Comparison of ENCODE assay signal across 8 mouse cellular contexts in the genomic region with DNA sequence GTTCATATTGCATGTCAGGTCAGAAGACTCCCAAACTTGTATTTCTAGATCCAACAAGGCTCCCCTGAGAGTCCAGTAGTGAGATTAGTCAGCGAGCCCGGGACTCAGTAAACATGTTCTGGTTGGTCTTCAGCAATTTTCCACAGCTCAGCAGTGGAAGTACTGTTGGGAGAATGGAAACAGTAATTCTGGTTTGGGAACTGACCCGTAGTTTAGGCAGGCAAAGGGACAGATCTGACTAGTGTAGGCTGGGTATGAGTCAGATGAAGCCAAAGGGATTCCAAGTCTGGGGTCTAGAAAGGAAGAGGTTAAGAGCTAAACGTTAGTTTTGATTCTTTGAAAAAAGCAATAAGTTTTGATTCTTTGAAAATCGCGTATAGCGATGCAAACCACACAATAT. TPM values are rescaled to one million over a fixed set of nuclear protein-coding genes. Genes with fewer than 3 reads are reported as not detected.
A peak's percentile ranks its signal among the peaks of the same experiment; 100 is the strongest.
DNase-seq lines count a peak whose midpoint lies in the region; ATAC-seq lines count a peak whose summit lies in the region.

No protein-coding gene starts in this region.

- ATAC-seq in kidney, embryonic 14.5 days (ENCODE audit: low FRiP score, low TSS enrichment): no peak
- no peak for ATAC-seq in heart, embryonic 14.5 days (ENCODE audit: insufficient number of reproducible peaks, insufficient read depth, low FRiP score, low read depth)

- no peak for DNase-seq in kidney, adult 9 months
- peak; percentile 69 for DNase-seq in adipocyte (ENCODE audit: low spot score)
- no peak for DNase-seq in gastrocnemius, postnatal 4 days (ENCODE audit: low spot score in 2 of 2)
- no peak for DNase-seq in urinary bladder, postnatal 25 days (ENCODE audit: low spot score)
- DNase-seq in cerebellum, adult 9-10 months: no peak

- no peaks in the 10 kb centered on the region; the same call in 1 of the 2 replicates for H3K79me2 ChIP-seq in macrophage (ENCODE audit: inconsistent target)

- H3K27me3 ChIP-seq in kidney, embryonic 14.5 days (ENCODE audit: control insufficient read depth, insufficient read depth, low read length): no peaks in the 10 kb centered on the region
- H3K27me3 ChIP-seq in heart, embryonic 14.5 days (ENCODE audit: control insufficient read depth, insufficient read depth, low read length): peaks cover under 1% of the 10 kb centered on the region; the same call in 1 of the 2 replicates

- peaks cover 18% of the 10 kb centered on the region for H3K4me1 ChIP-seq in kidney, embryonic 14.5 days (ENCODE audit: control insufficient read depth, insufficient read depth, low read length)
- peaks cover 6 to 25% of the 10 kb centered on the region in 2 experiments for H3K4me1 ChIP-seq in heart, embryonic 14.5 days (ENCODE audit: control insufficient read depth in 2 of 2, insufficient read depth in 2 of 2, low read length in 2 of 2)

- peaks cover 9% of the 10 kb centered on the region; the same call in 1 of the 2 replicates for H3K36me3 ChIP-seq in kidney, embryonic 14.5 days (ENCODE audit: control insufficient read depth, insufficient read depth, low read length)
- peaks cover 7% of the 10 kb centered on the region for H3K36me3 ChIP-seq in heart, embryonic 14.5 days (ENCODE audit: control insufficient read depth, insufficient read depth, low read length)
- peaks cover 13% of the 10 kb centered on the region; the same call in 1 of the 2 replicates for H3K36me3 ChIP-seq in macrophage (ENCODE audit: inconsistent target)

- H3K9ac ChIP-seq in kidney, embryonic 14.5 days (ENCODE audit: low read depth, low read length): peak overlapping the region; percentile 71
- peak overlapping the region; percentile 92 for H3K9ac ChIP-seq in heart, embryonic 14.5 days (ENCODE audit: low read length)

- H3K4me2 ChIP-seq in kidney, embryonic 14.5 days (replicated peaks; ENCODE audit: low read depth, low read length): peak overlapping the region; percentile 65
- peak overlapping the region; percentile 77 for H3K4me2 ChIP-seq in heart, embryonic 14.5 days (ENCODE audit: low read length)

- H3K9me3 ChIP-seq in kidney, embryonic 14.5 days (ENCODE audit: control insufficient read depth, low read length): no peaks in the 10 kb centered on the region
- H3K9me3 ChIP-seq in heart, embryonic 14.5 days (ENCODE audit: control insufficient read depth, low read length): no peaks in the 10 kb centered on the region

- WGBS in kidney, embryonic 14.5 days: 10% methylated on average over 7 of the region's 7 CpGs
- WGBS in heart, embryonic 14.5 days: 11% methylated on average over 7 of the region's 7 CpGs
- WGBS in macrophage (ENCODE audit: missing documents): 7% methylated on average over 7 of the region's 7 CpGs

- peak overlapping the region; percentile 81 for H3K27ac ChIP-seq in kidney, embryonic 14.5 days (ENCODE audit: low read depth, low read length)
- H3K27ac ChIP-seq in heart, embryonic 14.5 days (replicated peaks in 1 of 2; ENCODE audit: control insufficient read depth in 1 of 2, insufficient read depth in 1 of 2, low read depth in 2 of 2, low read length in 2 of 2): peak overlapping the region; percentile 84 to 90
- peak overlapping the region; percentile 62 for H3K27ac ChIP-seq in macrophage

- peak overlapping the region; percentile 60 for H3K4me3 ChIP-seq in kidney, embryonic 14.5 days (ENCODE audit: low read length)
- H3K4me3 ChIP-seq in heart, embryonic 14.5 days (ENCODE audit: control insufficient read depth in 1 of 2, insufficient read depth in 1 of 2, low read depth in 1 of 2, low read length in 2 of 2): peak overlapping the region; percentile 77 to 90
- H3K4me3 ChIP-seq in macrophage (ENCODE audit: inconsistent target): peak overlapping the region; percentile 89

RNA-seq across cellular contexts. Expression of a gene that starts 0.6 kb away (rescaled TPM):
- 154 and 160 TPM in 2 replicates for polyA plus RNA-seq in kidney, embryonic 14.5 days (2014; fragmentation: Nextera tagmentation; extraction: Ambion mirVana)
- 111 and 123 TPM in 2 replicates for polyA plus RNA-seq in heart, embryonic 14.5 days (2014; fragmentation: Nextera tagmentation; extraction: Ambion mirVana)
- 10 to 100 TPM in 25 of 26 experiments, 1 to 10 TPM in 1; 9.8 to 44.0 (median 19.6) TPM for total RNA-seq in macrophage (2018; cell fraction: chromatin; rRNA removed)
- 100 to 1,000 TPM in 12 of 26 experiments, 10 to 100 TPM in 14; 68.0 to 116 (median 98.2) TPM for total RNA-seq in macrophage (2018; cell fraction: cytosol; rRNA removed)
- total RNA-seq in macrophage (2018; cell fraction: nucleus; rRNA removed): 10 to 100 TPM; 16.4 to 74.0 (median 35.8) TPM
- polyA plus RNA-seq in macrophage (2018): 90.9 to 128 TPM (median 115 TPM) in 3 replicates
- total RNA-seq in gastrocnemius, postnatal 4 days (2021): 10 to 100 TPM; 48.6 to 48.8 TPM

RNA-seq across cellular contexts. Expression of a gene that starts 7.1 kb away (rescaled TPM):
- polyA plus RNA-seq in kidney, embryonic 14.5 days (2014; fragmentation: Nextera tagmentation; extraction: Ambion mirVana): 248 and 275 TPM in 2 replicates
- polyA plus RNA-seq in heart, embryonic 14.5 days (2014; fragmentation: Nextera tagmentation; extraction: Ambion mirVana): 272 and 281 TPM in 2 replicates
- under 1 TPM in 3 of 26 experiments, not detected in 23; 0.54 to 0.80 (median 0.60) TPM for total RNA-seq in macrophage (2018; cell fraction: chromatin; rRNA removed)
- under 1 TPM in 12 of 26 experiments, not detected in 14; 0.19 to 0.44 (median 0.32) TPM for total RNA-seq in macrophage (2018; cell fraction: cytosol; rRNA removed)
- total RNA-seq in macrophage (2018; cell fraction: nucleus; rRNA removed): not detected
- 0.36 TPM in 1 of 3 replicates, not detected in the others for polyA plus RNA-seq in macrophage (2018)
- total RNA-seq in gastrocnemius, postnatal 4 days (2021): 10 to 100 TPM; 82.6 to 85.8 TPM

RNA-seq across cellular contexts. Expression of a gene that starts 7.4 kb away (rescaled TPM):
- polyA plus RNA-seq in kidney, embryonic 14.5 days (2014; fragmentation: Nextera tagmentation; extraction: Ambion mirVana): 18.9 and 28.1 TPM in 2 replicates
- 5.8 and 9.5 TPM in 2 replicates for polyA plus RNA-seq in heart, embryonic 14.5 days (2014; fragmentation: Nextera tagmentation; extraction: Ambion mirVana)
- 1 to 10 TPM in 4 of 26 experiments, under 1 TPM in 11, not detected in 11; 0.20 to 2.9 (median 0.31) TPM for total RNA-seq in macrophage (2018; cell fraction: chromatin; rRNA removed)
- under 1 TPM in 1 of 26 experiments, not detected in 25; 0.18 TPM for total RNA-seq in macrophage (2018; cell fraction: cytosol; rRNA removed)
- total RNA-seq in macrophage (2018; cell fraction: nucleus; rRNA removed): under 1 TPM in 9 of 26 experiments, not detected in 17; 0.12 to 0.85 (median 0.20) TPM
- not detected in 3 replicates for polyA plus RNA-seq in macrophage (2018)
- total RNA-seq in gastrocnemius, postnatal 4 days (2021): 1 to 10 TPM in 1 of 2 experiments, under 1 TPM in 1; 0.83 to 1.7 TPM

RNA-seq across cellular contexts. Expression of a gene that starts 25.9 kb away (rescaled TPM):
- 1.2 and 1.7 TPM in 2 replicates for polyA plus RNA-seq in kidney, embryonic 14.5 days (2014; fragmentation: Nextera tagmentation; extraction: Ambion mirVana)
- polyA plus RNA-seq in heart, embryonic 14.5 days (2014; fragmentation: Nextera tagmentation; extraction: Ambion mirVana): 0.51 and 1.1 TPM in 2 replicates
- total RNA-seq in macrophage (2018; cell fraction: chromatin; rRNA removed): under 1 TPM in 10 of 26 experiments, not detected in 16; 0.25 to 0.94 (median 0.46) TPM
- total RNA-seq in macrophage (2018; cell fraction: cytosol; rRNA removed): under 1 TPM in 22 of 26 experiments, not detected in 4; 0.05 to 0.22 (median 0.11) TPM
- 1 to 10 TPM in 2 of 26 experiments, under 1 TPM in 7, not detected in 17; 0.24 to 1.7 (median 0.41) TPM for total RNA-seq in macrophage (2018; cell fraction: nucleus; rRNA removed)
- polyA plus RNA-seq in macrophage (2018): 0.17 to 0.29 TPM in 2 of 3 replicates, not detected in the other
- under 1 TPM; 0.32 to 0.39 TPM for total RNA-seq in gastrocnemius, postnatal 4 days (2021)

RNA-seq across cellular contexts. Expression of a gene that starts 26.0 kb away (rescaled TPM):
- polyA plus RNA-seq in kidney, embryonic 14.5 days (2014; fragmentation: Nextera tagmentation; extraction: Ambion mirVana): 204 and 207 TPM in 2 replicates
- polyA plus RNA-seq in heart, embryonic 14.5 days (2014; fragmentation: Nextera tagmentation; extraction: Ambion mirVana): 188 and 203 TPM in 2 replicates
- total RNA-seq in macrophage (2018; cell fraction: chromatin; rRNA removed): 10 to 100 TPM in 8 of 26 experiments, 1 to 10 TPM in 18; 1.3 to 26.6 (median 7.3) TPM
- total RNA-seq in macrophage (2018; cell fraction: cytosol; rRNA removed): 10 to 100 TPM; 54.4 to 93.5 (median 76.8) TPM
- total RNA-seq in macrophage (2018; cell fraction: nucleus; rRNA removed): 10 to 100 TPM in 22 of 26 experiments, 1 to 10 TPM in 4; 7.4 to 34.7 (median 16.9) TPM
- 46.1 to 108 TPM (median 103 TPM) in 3 replicates for polyA plus RNA-seq in macrophage (2018)
- total RNA-seq in gastrocnemius, postnatal 4 days (2021): 10 to 100 TPM; 59.8 to 71.2 TPM

Comparison
In these comparisons a context has a peak if more than half of its experiments do, and no peak if none do; other contexts are left out.
1. RNA of a gene that starts 7.1 kb away (polyA plus RNA-seq): 272 to 281 TPM in heart, embryonic 14.5 days and 248 to 275 TPM in kidney, embryonic 14.5 days; 0.36 TPM in macrophage; every median in the first group is over 100 times any median in the second.
2. Peak in every context shown above with its lines, with median percentiles within 50 percentile points of each other: H3K27ac ChIP-seq and H3K4me3 ChIP-seq.